ENCODE assay signal across 16 mouse cellular contexts in the genomic region with DNA sequence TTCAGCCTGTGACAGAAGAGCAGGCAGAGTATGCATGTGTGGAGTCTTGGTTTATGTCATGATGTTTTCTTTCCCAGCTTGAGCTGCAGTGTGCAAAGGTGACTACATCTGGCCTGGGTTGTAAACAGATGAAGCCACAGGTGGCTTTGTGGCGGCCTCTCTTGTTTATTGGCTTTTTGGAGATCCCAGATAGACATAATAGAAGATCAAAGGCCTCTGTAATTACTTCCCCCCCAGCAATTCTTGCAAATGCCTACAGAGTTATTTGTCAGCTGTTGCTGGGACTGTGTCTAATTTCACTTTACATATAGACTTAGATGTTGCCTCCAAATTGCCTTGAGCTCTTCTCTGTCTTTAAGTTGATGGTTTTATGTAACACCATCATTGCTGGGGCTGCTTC. TPM values are rescaled to one million over a fixed set of nuclear protein-coding genes. Genes with fewer than 3 reads are reported as not detected.
"Had no signal": no experiment of that assay in that cellular context is flagged by ENCODE, and none has a peak within 500 bp of the region (broad histone marks: within the 10 kb centered on the region; RNA-seq: fewer than 3 reads in every experiment).

No protein-coding gene starts in this region.

- H3K4me1 ChIP-seq: liver, embryonic 13.5 days; midbrain, embryonic 12.5 days had no signal

- H3K27ac ChIP-seq: kidney, embryonic 15.5 days; liver, embryonic 13.5 days; midbrain, embryonic 12.5 days; neural tube, embryonic 13.5 days had no signal

- H3K36me3 ChIP-seq: kidney, embryonic 15.5 days; liver, embryonic 13.5 days; midbrain, embryonic 12.5 days; neural tube, embryonic 13.5 days had no signal

- ATAC-seq: midbrain, embryonic 16.5 days had no signal

- H3K9me3 ChIP-seq: kidney, embryonic 15.5 days; liver, embryonic 13.5 days; midbrain, embryonic 12.5 days; neural tube, embryonic 13.5 days had no signal

- DNase-seq: kidney, adult 8-10 months; kidney, postnatal 14 days; kidney, postnatal 4 days; left cerebral cortex, postnatal 4 days; liver, embryonic 13.5 days; lung, adult 2 months; lung, postnatal 14 days; lung, postnatal 4 days; thymus, adult 18-20 months; thymus, postnatal 36 days had no signal

- H3K4me2 ChIP-seq: kidney, embryonic 15.5 days; liver, embryonic 13.5 days; midbrain, embryonic 12.5 days; neural tube, embryonic 13.5 days had no signal

- H3K27me3 ChIP-seq: kidney, embryonic 15.5 days; liver, embryonic 13.5 days; midbrain, embryonic 12.5 days; neural tube, embryonic 13.5 days had no signal

- H3K4me3 ChIP-seq: kidney, embryonic 15.5 days; liver, embryonic 13.5 days; midbrain, embryonic 12.5 days; myocyte; neural tube, embryonic 13.5 days had no signal

- H3K9ac ChIP-seq: kidney, embryonic 15.5 days; liver, embryonic 13.5 days; midbrain, embryonic 12.5 days; neural tube, embryonic 13.5 days had no signal

RNA-seq across cellular contexts. Expression of gene Lypd6b, which starts 38.1 kb away (rescaled TPM):
- polyA plus RNA-seq: liver, adult 2 months; liver, embryonic 13.5 days had no signal
